Mouse (Mus musculus) thymus, postnatal 4 days (tissue): ENCODE measurements around the gene Ntn5.

Source experiments
- DNase-seq: peaks from one replicate; pipeline ENCODE4 v3.0.0; 2021

The Ntn5 gene

GRCm38 (mm10) chr7:45700301-45701015 is 16.6 kb downstream of the Ntn5 start:
- DNase-seq, result peak; percentile 76

GRCm38 (mm10) chr7:45701072-45701471 is 17.2 kb downstream of the Ntn5 start:
- no peak for DNase-seq

GRCm38 (mm10) chr7:45701607-45702006 is 17.8 kb downstream of the Ntn5 start:
- DNase-seq, result no peak

GRCm38 (mm10) chr7:45702316-45702715 is 18.5 kb downstream of the Ntn5 start:
- no peak for DNase-seq

GRCm38 (mm10) chr7:45702809-45703520 is 19.1 kb downstream of the Ntn5 start:
- peak; percentile 27 for DNase-seq

GRCm38 (mm10) chr7:45703521-45704033 is 19.8 kb downstream of the Ntn5 start:
- DNase-seq, result peak; percentile 50

GRCm38 (mm10) chr7:45704046-45704559 is 20.3 kb downstream of the Ntn5 start:
- peak; percentile 67 for DNase-seq

GRCm38 (mm10) chr7:45704730-45705442 is 21.1 kb downstream of the Ntn5 start, which contains the start of gene Dbp:
TSS of gene Dbp (plus strand) at chr7:45705088.
- DNase-seq, result peak; percentile 95

GRCm38 (mm10) chr7:45705443-45705864 is 21.6 kb downstream of the Ntn5 start:
- DNase-seq, result peak; percentile 75

GRCm38 (mm10) chr7:45705873-45706281 is 22.1 kb downstream of the Ntn5 start:
- peak; percentile 69 for DNase-seq

GRCm38 (mm10) chr7:45706721-45707241 is 23.0 kb downstream of the Ntn5 start:
- peak; percentile 97 for DNase-seq

- DNase-seq, result peak; percentile 91
Observed at GRCm38 (mm10) chr7:45707375-45707967, 23.6 kb downstream of the Ntn5 start.

- peak; percentile 25 for DNase-seq
Observed at GRCm38 (mm10) chr7:45708221-45708761, 24.5 kb downstream of the Ntn5 start.

GRCm38 (mm10) chr7:45709036-45709435 is 25.2 kb downstream of the Ntn5 start:
- peak; percentile 7 for DNase-seq

- DNase-seq, result peak; percentile 19
Observed at GRCm38 (mm10) chr7:45709677-45710355, 26.0 kb downstream of the Ntn5 start.

- peak; percentile 17 for DNase-seq
Observed at GRCm38 (mm10) chr7:45710477-45711191, 26.8 kb downstream of the Ntn5 start.

GRCm38 (mm10) chr7:45711316-45712021 is 27.6 kb downstream of the Ntn5 start:
- DNase-seq, result peak; percentile 19

- DNase-seq, result peak; percentile 29
Observed at GRCm38 (mm10) chr7:45712022-45712757, 28.4 kb downstream of the Ntn5 start.

- peak; percentile 22 for DNase-seq
Observed at GRCm38 (mm10) chr7:45713396-45713795, 29.6 kb downstream of the Ntn5 start.
